Mouse (Mus musculus) forebrain, embryonic 12.5 days (tissue): Measurements from ENCODE around the gene Prickle2. TPM values are rescaled to one million over a fixed set of nuclear protein-coding genes. Genes with fewer than 3 reads are reported as not detected.
A peak's percentile ranks its signal among the peaks of the same experiment; 100 is the strongest.

ENCODE experiments used
- ATAC-seq: fragments of 200-750 bp; cut with Nextera tagmentation; 2 replicates; pipeline ENCODE4 v1.8.0; 2017; ENCODE audit warnings: moderate TSS enrichment; ENCODE audit not compliant: low FRiP score
- H3K27ac ChIP-seq: fragments of 300-500 bp; sonication (generic); 2 replicates; pipeline ENCODE4 v1.5.1; 2016; ENCODE audit warnings: mild to moderate bottlenecking
- H3K27me3 ChIP-seq: fragments of 300-500 bp; sonication (generic); 2 replicates; pipeline ENCODE4 v1.6.1; 2016; ENCODE audit warnings: mild to moderate bottlenecking
- H3K36me3 ChIP-seq: fragments of 300-500 bp; sonication (generic); replicated peaks from 2 replicates; pipeline ENCODE4 v1.6.1; 2016; ENCODE audit warnings: mild to moderate bottlenecking
- H3K4me1 ChIP-seq: fragments of 300-500 bp; sonication (generic); 2 replicates; pipeline ENCODE4 v1.6.1; 2016
- H3K4me2 ChIP-seq: fragments of 300-500 bp; sonication (generic); 2 replicates; pipeline ENCODE4 v1.6.1; 2016; ENCODE audit warnings: mild to moderate bottlenecking, moderate library complexity
- H3K4me3 ChIP-seq: fragments of 300-500 bp; sonication (generic); replicated peaks from 2 replicates; pipeline ENCODE4 v1.5.1; 2016; ENCODE audit warnings: mild to moderate bottlenecking
- H3K9ac ChIP-seq: fragments of 300-500 bp; sonication (generic); 2 replicates; pipeline ENCODE4 v1.6.1; 2016; ENCODE audit warnings: mild to moderate bottlenecking
- H3K9me3 ChIP-seq: fragments of 300-500 bp; sonication (generic); 2 replicates; pipeline ENCODE4 v1.6.1; 2016
- WGBS: fragments of 180-500 bp; shearing (Covaris S2); methylation state at CpG from one replicate; pipeline ENCODE4 v1.1.7; 2016; 5-methylcytosine and 5-hydroxymethylcytosine counted together
- polyA plus RNA-seq: library from polyadenylated mRNA; unstranded; fragments of >200 nt; fragmentation: Nextera tagmentation; extraction: Ambion mirVana; gene quantifications from 2 replicates; pipeline ENCODE4 v1.2.1, GENCODE M21; 2016

Prickle2 gene
- polyA plus RNA-seq, 1 experiment from 2014 or later: 6.5 TPM

- WGBS: 69% methylated on average over 4 of the region's 4 CpGs
- no peak overlapping the region for H3K9ac ChIP-seq
- H3K36me3 ChIP-seq: no peaks in the 10 kb centered on the region
- peaks cover 9% of the 10 kb centered on the region for H3K4me1 ChIP-seq
- no peak overlapping the region for H3K4me2 ChIP-seq
- H3K27me3 ChIP-seq: peaks cover 21% of the 10 kb centered on the region
- no peak for ATAC-seq
- no peak overlapping the region for H3K27ac ChIP-seq
- no peaks in the 10 kb centered on the region for H3K9me3 ChIP-seq
- H3K4me3 ChIP-seq: no peak overlapping the region
These were observed 2.2 kb upstream of the Prickle2 start for GRCm38 (mm10) chr6:92708137-92708536.

GRCm38 (mm10) chr6:92705353-92706144 lies 406 bp downstream of the Prickle2 start:
- WGBS: 3% methylated on average over 35 of the region's 39 CpGs
- H3K27ac ChIP-seq: no peak overlapping the region
- no peaks in the 10 kb centered on the region for H3K36me3 ChIP-seq
- no peaks in the 10 kb centered on the region for H3K9me3 ChIP-seq
- peaks cover 31% of the 10 kb centered on the region for H3K27me3 ChIP-seq
- peak overlapping the region; percentile 95 for H3K4me2 ChIP-seq
- H3K4me1 ChIP-seq: peaks cover 9% of the 10 kb centered on the region
- peak overlapping the region; percentile 73 for H3K9ac ChIP-seq
- ATAC-seq: peak; percentile 76
- H3K4me3 ChIP-seq: peak overlapping the region; percentile 67

- Histone ChIP-seq H3K9me3 (no peaks in the 10 kb centered on the region), H3K4me1 (peaks cover 10% of the 10 kb centered on the region), H3K27ac (no peak overlapping the region), H3K4me2 (peak overlapping the region; percentile 95), H3K27me3 (peaks cover 31% of the 10 kb centered on the region), H3K4me3 (peak overlapping the region; percentile 67), H3K36me3 (no peaks in the 10 kb centered on the region), H3K9ac (no peak overlapping the region)
- no peak for ATAC-seq
- whole genome bisulfite sequencing: 36% methylated on average over 9 of the region's 9 CpGs
These were observed 1.1 kb downstream of the Prickle2 start for GRCm38 (mm10) chr6:92704810-92705209.

- Histone ChIP-seq H3K4me3 (no peak overlapping the region), H3K27ac (no peak overlapping the region), H3K27me3 (peaks cover 20% of the 10 kb centered on the region), H3K9ac (no peak overlapping the region), H3K4me1 (peaks cover 10% of the 10 kb centered on the region), H3K9me3 (no peaks in the 10 kb centered on the region), H3K36me3 (no peaks in the 10 kb centered on the region), H3K4me2 (no peak overlapping the region)
- 8% methylated on average over 3 of the region's 3 CpGs for WGBS
- ATAC-seq: no peak
These were observed 6.3 kb downstream of the Prickle2 start for GRCm38 (mm10) chr6:92699491-92700209.

GRCm38 (mm10) chr6:92697807-92698206 lies 8.1 kb downstream of the Prickle2 start:
- WGBS: 35% methylated on average over 5 of the region's 5 CpGs
- ATAC-seq: no peak
- no peak overlapping the region for H3K4me2 ChIP-seq
- H3K4me1 ChIP-seq: peaks cover 10% of the 10 kb centered on the region
- no peak overlapping the region for H3K4me3 ChIP-seq
- no peak overlapping the region for H3K9ac ChIP-seq
- no peak overlapping the region for H3K27ac ChIP-seq
- H3K36me3 ChIP-seq: no peaks in the 10 kb centered on the region
- peaks cover 8% of the 10 kb centered on the region; the same call in 1 of the 2 replicates for H3K27me3 ChIP-seq
- no peaks in the 10 kb centered on the region for H3K9me3 ChIP-seq

GRCm38 (mm10) chr6:92687317-92687716 lies 18.6 kb downstream of the Prickle2 start:
- Histone ChIP-seq H3K9ac (no peak overlapping the region), H3K4me2 (no peak overlapping the region)
- 73% methylated on average over 5 of the region's 5 CpGs for WGBS

GRCm38 (mm10) chr6:92674394-92674925 lies 31.5 kb downstream of the Prickle2 start:
- Histone ChIP-seq H3K36me3 (no peaks in the 10 kb centered on the region), H3K4me3 (no peak overlapping the region), H3K9ac (no peak overlapping the region), H3K4me1 (no peaks in the 10 kb centered on the region; the same call in 1 of the 2 replicates), H3K27ac (no peak overlapping the region), H3K27me3 (no peaks in the 10 kb centered on the region), H3K4me2 (no peak overlapping the region), H3K9me3 (no peaks in the 10 kb centered on the region)
- ATAC-seq: no peak
- 85% methylated on average over 8 of the region's 8 CpGs for WGBS

More at GRCm38 (mm10) chr6:92687317-92687716, 18.6 kb downstream of the Prickle2 start:
- no peaks in the 10 kb centered on the region for H3K27me3 ChIP-seq
- H3K4me1 ChIP-seq: no peaks in the 10 kb centered on the region
- H3K27ac ChIP-seq: no peak overlapping the region
- ATAC-seq: no peak
- H3K36me3 ChIP-seq: no peaks in the 10 kb centered on the region
- no peaks in the 10 kb centered on the region for H3K9me3 ChIP-seq
- no peak overlapping the region for H3K4me3 ChIP-seq

GRCm38 (mm10) chr6:92670518-92671147 lies 35.3 kb downstream of the Prickle2 start:
- no peak for ATAC-seq
- Histone ChIP-seq H3K4me1 (peaks cover 4% of the 10 kb centered on the region), H3K36me3 (no peaks in the 10 kb centered on the region), H3K4me2 (no peak overlapping the region), H3K4me3 (no peak overlapping the region), H3K27ac (no peak overlapping the region), H3K27me3 (no peaks in the 10 kb centered on the region), H3K9ac (no peak overlapping the region), H3K9me3 (no peaks in the 10 kb centered on the region)
- 69% methylated on average over 5 of the region's 5 CpGs for WGBS

GRCm38 (mm10) chr6:92669623-92670022 lies 36.3 kb downstream of the Prickle2 start:
- H3K4me2 ChIP-seq: no peak overlapping the region
- H3K27ac ChIP-seq: no peak overlapping the region
- H3K27me3 ChIP-seq: no peaks in the 10 kb centered on the region
- no peak overlapping the region for H3K9ac ChIP-seq
- no peak for ATAC-seq
- no peak overlapping the region for H3K4me3 ChIP-seq
- 95% methylated on average over 3 of the region's 3 CpGs for WGBS
- H3K9me3 ChIP-seq: no peaks in the 10 kb centered on the region
- no peaks in the 10 kb centered on the region for H3K36me3 ChIP-seq
- H3K4me1 ChIP-seq: peaks cover 14% of the 10 kb centered on the region

GRCm38 (mm10) chr6:92667544-92667943 lies 38.4 kb downstream of the Prickle2 start:
- ATAC-seq: no peak
- no peak overlapping the region for H3K9ac ChIP-seq
- H3K9me3 ChIP-seq: no peaks in the 10 kb centered on the region
- no peak overlapping the region for H3K27ac ChIP-seq
- no peaks in the 10 kb centered on the region for H3K27me3 ChIP-seq
- 75% methylated on average over 3 of the region's 3 CpGs for WGBS
- H3K4me1 ChIP-seq: peaks cover 16% of the 10 kb centered on the region
- H3K4me2 ChIP-seq: no peak overlapping the region
- H3K4me3 ChIP-seq: no peak overlapping the region
- no peaks in the 10 kb centered on the region for H3K36me3 ChIP-seq

GRCm38 (mm10) chr6:92665530-92665989 lies 40.4 kb downstream of the Prickle2 start:
- H3K27me3 ChIP-seq: no peaks in the 10 kb centered on the region
- WGBS: 3% methylated on average over 1 of the region's 1 CpGs
- no peak overlapping the region for H3K4me2 ChIP-seq

GRCm38 (mm10) chr6:92663885-92664284 lies 42.1 kb downstream of the Prickle2 start:
- Histone ChIP-seq H3K4me2 (no peak overlapping the region), H3K4me1 (peaks cover 16% of the 10 kb centered on the region), H3K27me3 (no peaks in the 10 kb centered on the region), H3K9me3 (no peaks in the 10 kb centered on the region), H3K36me3 (no peaks in the 10 kb centered on the region), H3K4me3 (no peak overlapping the region), H3K9ac (no peak overlapping the region), H3K27ac (no peak overlapping the region)
- no peak for ATAC-seq
- 92% methylated on average over 3 of the region's 3 CpGs for WGBS

More at GRCm38 (mm10) chr6:92665530-92665989, 40.4 kb downstream of the Prickle2 start:
- H3K9ac ChIP-seq: no peak overlapping the region
- H3K9me3 ChIP-seq: no peaks in the 10 kb centered on the region
- ATAC-seq: no peak
- H3K27ac ChIP-seq: no peak overlapping the region
- peaks cover 16% of the 10 kb centered on the region for H3K4me1 ChIP-seq
- H3K36me3 ChIP-seq: no peaks in the 10 kb centered on the region
- no peak overlapping the region for H3K4me3 ChIP-seq
